Mouse (Mus musculus): ENCODE results near the gene Bach2.

The Bach2 gene

GRCm38 (mm10) chr4:32562319-32563115 lies 323.9 kb downstream of the Bach2 start:
- DNase-seq (ENCODE audit: low read depth, low spot score): no peak

- no peak for DNase-seq (ENCODE audit: low read depth, low spot score)
Observed at GRCm38 (mm10) chr4:32564416-32564815, 325.8 kb downstream of the Bach2 start.

- DNase-seq (ENCODE audit: low read depth, low spot score): no peak
Observed at GRCm38 (mm10) chr4:32564918-32565317, 326.3 kb downstream of the Bach2 start.

- DNase-seq (ENCODE audit: low read depth, low spot score): no peak
Observed at GRCm38 (mm10) chr4:32569054-32569453, 330.4 kb downstream of the Bach2 start.

- DNase-seq (ENCODE audit: low read depth, low spot score): peak; percentile 41
Observed at GRCm38 (mm10) chr4:32569995-32570938, 331.7 kb downstream of the Bach2 start.

- no peak for DNase-seq (ENCODE audit: low read depth, low spot score)
Observed at GRCm38 (mm10) chr4:32570939-32571317, 332.3 kb downstream of the Bach2 start.

- no peak for DNase-seq (ENCODE audit: low read depth, low spot score)
Observed at GRCm38 (mm10) chr4:32571441-32571840, 332.8 kb downstream of the Bach2 start.

GRCm38 (mm10) chr4:32572118-32572517 lies 333.5 kb downstream of the Bach2 start:
- peak; percentile 76 for DNase-seq (ENCODE audit: low read depth, low spot score)

- no peak for DNase-seq (ENCODE audit: low read depth, low spot score)
Observed at GRCm38 (mm10) chr4:32573586-32573985, 335.0 kb downstream of the Bach2 start.

- no peak for DNase-seq (ENCODE audit: low read depth, low spot score)
Observed at GRCm38 (mm10) chr4:32574604-32575003, 336.0 kb downstream of the Bach2 start.

- DNase-seq (ENCODE audit: low read depth, low spot score): peak; percentile 35
Observed at GRCm38 (mm10) chr4:32575165-32575564, 336.6 kb downstream of the Bach2 start.

GRCm38 (mm10) chr4:32579850-32580249 lies 341.2 kb downstream of the Bach2 start:
- no peak for DNase-seq (ENCODE audit: low read depth, low spot score)

- DNase-seq (ENCODE audit: low read depth, low spot score): no peak
Observed at GRCm38 (mm10) chr4:32584181-32584580, 345.6 kb downstream of the Bach2 start.

GRCm38 (mm10) chr4:32586596-32586995 lies 348.0 kb downstream of the Bach2 start:
- peak; percentile 69 for DNase-seq (ENCODE audit: low read depth, low spot score)

GRCm38 (mm10) chr4:32587543-32587942 lies 348.9 kb downstream of the Bach2 start:
- no peak for DNase-seq (ENCODE audit: low read depth, low spot score)

- DNase-seq (ENCODE audit: low read depth, low spot score): no peak
Observed at GRCm38 (mm10) chr4:32588237-32588636, 349.6 kb downstream of the Bach2 start.

GRCm38 (mm10) chr4:32601135-32601534 lies 362.5 kb downstream of the Bach2 start:
- DNase-seq (ENCODE audit: low read depth, low spot score): peak; percentile 87

- no peak for DNase-seq (ENCODE audit: low read depth, low spot score)
Observed at GRCm38 (mm10) chr4:32602660-32603059, 364.1 kb downstream of the Bach2 start, which contains the start of gene Gja10. Gene Gja10 (minus strand): TSS chr4:32602760.

- DNase-seq (ENCODE audit: low read depth, low spot score): peak; percentile 99
Observed at GRCm38 (mm10) chr4:32615034-32615881, 376.7 kb downstream of the Bach2 start, which contains the start of gene Casp8ap2. Gene Casp8ap2 (plus strand): TSS chr4:32615451.

- DNase-seq (ENCODE audit: low read depth, low spot score): no peak
Observed at GRCm38 (mm10) chr4:32621637-32622036, 383.0 kb downstream of the Bach2 start.

Measured in mesoderm, embryonic 11.5 days (tissue).